Mouse (Mus musculus) left cerebral cortex, postnatal 36 days (tissue): ENCODE data around the gene Armc12. TPM values are rescaled to one million over a fixed set of nuclear protein-coding genes. Genes with fewer than 3 reads are reported as not detected.

Experiments
- DNase-seq, 2 experiments: peaks; one replicate each; pipeline ENCODE4 v3.0.0; 2021 to 2022; ENCODE audit warnings: low spot score in 2 of 2, mixed read lengths in 1 of 2
- intact Hi-C: fragments of 180-260 bp; cut with DNase I; formaldehyde crosslinking; loops from one replicate; pipeline ENCODE4 v1.15.1; 2025
- microRNA-seq: library from miRNA; unstranded; fragments of <30 nt; microRNA quantifications from one replicate; pipeline ENCODE4 v1.2.0, GENCODE M21; 2022
- total RNA-seq, 2 experiments: library from RNA; stranded (reverse); gene quantifications; 2 replicates each; pipeline ENCODE4 v1.2.3; 2021

The Armc12 gene
- total RNA-seq, 2 experiments from 2014 or later = not detected

DNA sequence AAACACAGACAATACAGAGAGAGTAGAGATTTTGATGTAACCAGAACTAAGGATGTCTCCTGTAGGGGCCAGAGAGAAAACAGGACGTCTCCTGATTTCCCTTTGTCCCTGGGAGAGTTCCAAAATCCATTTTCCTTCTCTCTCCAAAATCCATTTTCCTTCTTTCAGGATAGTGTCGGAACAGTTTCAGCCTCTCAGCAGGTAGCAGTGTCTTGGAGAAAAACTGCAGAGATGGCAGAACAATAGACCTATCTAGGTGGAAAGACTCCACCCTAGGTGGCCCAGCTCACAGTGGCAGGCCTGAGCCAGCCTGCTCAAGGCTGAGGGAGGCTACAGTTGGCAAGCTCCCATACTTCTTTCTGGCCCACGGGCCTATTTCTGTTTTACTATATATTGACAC lies 36.9 kb downstream of the Armc12 start:
- no peak for DNase-seq
- intact Hi-C loops = no loop called here

DNA sequence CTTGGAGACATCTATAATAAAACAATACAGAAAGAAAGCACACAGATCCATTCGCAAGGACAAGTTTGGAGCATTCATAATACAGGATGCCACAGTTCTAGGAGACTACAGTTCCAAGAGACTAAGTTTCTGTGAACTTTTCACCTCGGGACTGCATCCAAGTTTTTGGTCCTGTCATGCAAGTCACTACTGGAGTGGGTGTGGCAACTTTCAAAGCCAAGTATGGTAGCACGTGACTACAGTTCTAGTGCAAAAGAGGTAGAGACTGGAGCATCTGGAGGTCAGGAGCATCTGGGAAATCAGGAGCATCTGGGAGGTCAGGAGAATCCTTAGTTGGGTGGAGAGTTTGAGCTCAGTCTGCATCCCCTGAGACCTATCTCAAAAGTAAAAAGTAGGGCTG lies 41.3 kb downstream of the Armc12 start:
- intact Hi-C loops = no loop called here
- no peak for DNase-seq

- intact Hi-C loops = no loop called here
- DNase-seq = no peak
Observed at GRCm38 (mm10) chr17:28572521-28572920, 41.9 kb downstream of the Armc12 start.

- intact Hi-C loops = no loop called here
- DNase-seq = no peak
Observed at GRCm38 (mm10) chr17:28572941-28573340, 42.3 kb downstream of the Armc12 start.

GRCm38 (mm10) chr17:28575244-28576125 lies 44.9 kb downstream of the Armc12 start, which contains the start of gene Lhfpl5:
Gene Lhfpl5 (plus strand): TSS chr17:28575641.
- intact Hi-C loops = no loop called here

GRCm38 (mm10) chr17:28580396-28580795 lies 49.8 kb downstream of the Armc12 start:
- no peak for DNase-seq
- intact Hi-C loops = no loop called here

More at GRCm38 (mm10) chr17:28575244-28576125, 44.9 kb downstream of the Armc12 start, which contains the start of gene Lhfpl5:
- no peak for DNase-seq

- intact Hi-C loops = no loop called here
- no peak for DNase-seq
Observed at GRCm38 (mm10) chr17:28581056-28581455, 50.5 kb downstream of the Armc12 start.

- intact Hi-C loops = no loop called here
- DNase-seq = no peak
Observed at GRCm38 (mm10) chr17:28586509-28586908, 55.9 kb downstream of the Armc12 start.

DNA sequence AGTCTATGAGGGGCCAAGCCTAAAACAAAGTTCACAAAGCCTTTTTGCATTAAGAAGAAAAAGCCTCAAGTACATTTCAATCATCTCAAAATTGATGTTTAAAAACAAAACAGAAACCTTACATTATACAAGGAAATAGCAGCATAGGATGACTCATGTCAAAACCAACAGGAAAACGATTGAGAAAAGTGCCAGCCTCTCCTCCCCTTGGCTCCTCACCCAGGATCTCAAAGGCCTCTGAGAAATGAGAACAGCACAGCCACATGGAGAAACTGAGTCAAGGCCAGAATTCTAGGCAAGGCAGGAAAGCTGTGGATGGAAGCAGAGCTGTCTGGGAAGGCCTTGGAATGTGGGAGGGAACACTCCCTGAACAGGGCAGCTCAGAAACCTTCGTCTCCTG lies 58.0 kb downstream of the Armc12 start:
- intact Hi-C loops = no loop called here
- no peak for DNase-seq

Small RNA genes lying within 50 kb of the gene (microRNA-seq; reads per million reads assigned to microRNA genes)
- gene Gm25195 = not detected
- gene Mir6969 = not detected

Other genes starting within 250 kb of the Armc12 start
- 10 to 100 TPM; 21.6 to 29.5 TPM for gene Fance, start 217.3 kb upstream of the Armc12 start, total RNA-seq
- 100 to 1,000 TPM; 289 to 354 TPM for gene Rpl10a, start 202.3 kb upstream of the Armc12 start, total RNA-seq
- gene Tead3, start 180.0 kb upstream of the Armc12 start, total RNA-seq = 1 to 10 TPM; 2.4 to 2.8 TPM
- not detected for gene Tulp1, start 165.6 kb upstream of the Armc12 start, total RNA-seq
- gene Fkbp5, start 13.3 kb upstream of the Armc12 start, total RNA-seq = 10 to 100 TPM; 40.4 to 69.3 TPM
- not detected for gene Clpsl2, start 18.6 kb downstream of the Armc12 start, total RNA-seq
- not detected for gene Clps, start 30.0 kb downstream of the Armc12 start, total RNA-seq
- gene Lhfpl5, start 44.8 kb downstream of the Armc12 start, total RNA-seq = 1 to 10 TPM; 3.1 to 3.2 TPM
- gene Srpk1, start 91.9 kb downstream of the Armc12 start, total RNA-seq = 100 to 1,000 TPM in 1 of 2 experiments, 10 to 100 TPM in 1; 90.2 to 106 TPM
- gene Slc26a8, start 159.4 kb downstream of the Armc12 start, total RNA-seq = 10 to 100 TPM in 1 of 2 experiments, 1 to 10 TPM in 1; 6.9 to 10.8 TPM
- gene Mapk14, start 160.5 kb downstream of the Armc12 start, total RNA-seq = 10 to 100 TPM; 86.6 to 86.8 TPM
- 1 to 10 TPM; 2.2 to 3.6 TPM for gene AC170998.1, start 195.3 kb downstream of the Armc12 start, total RNA-seq
- 1 to 10 TPM; 1.1 to 1.5 TPM for gene Mapk13, start 238.5 kb downstream of the Armc12 start, total RNA-seq